Mouse (Mus musculus) forebrain, embryonic 16.5 days (tissue): ENCODE data around the gene Pcolce. TPM values are rescaled to one million over a fixed set of nuclear protein-coding genes. Genes with fewer than 3 reads are reported as not detected.

ENCODE experiments used
- ATAC-seq: fragments of 200-750 bp; cut with Nextera tagmentation; 2 replicates; pipeline ENCODE4 v1.8.0; 2017; ENCODE audit warnings: mild to moderate bottlenecking, moderate library complexity
- H3K27ac ChIP-seq: fragments of 300-500 bp; sonication (generic); 2 replicates; pipeline ENCODE4 v1.5.1; 2014; ENCODE audit warnings: low read length, control low read depth
- H3K27me3 ChIP-seq: fragments of 300-500 bp; sonication (generic); replicated peaks from 2 replicates; pipeline ENCODE4 v1.6.1; 2014; ENCODE audit warnings: low read length; ENCODE audit not compliant: control insufficient read depth, insufficient read depth
- H3K36me3 ChIP-seq: fragments of 300-500 bp; sonication (generic); 2 replicates; pipeline ENCODE4 v1.6.1; 2014; ENCODE audit not compliant: control insufficient read depth, insufficient read depth
- H3K4me1 ChIP-seq: fragments of 300-500 bp; sonication (generic); replicated peaks from 2 replicates; pipeline ENCODE4 v1.6.1; 2014; ENCODE audit warnings: low read length; ENCODE audit not compliant: control insufficient read depth, insufficient read depth
- H3K4me2 ChIP-seq: fragments of 300-500 bp; sonication (generic); 2 replicates; pipeline ENCODE4 v1.6.1; 2014; ENCODE audit warnings: mild to moderate bottlenecking, low read length, control low read depth
- H3K4me3 ChIP-seq: fragments of 300-500 bp; sonication (generic); replicated peaks from 2 replicates; pipeline ENCODE4 v1.5.1; 2014; ENCODE audit warnings: mild to moderate bottlenecking, low read length, control low read depth
- H3K9ac ChIP-seq: fragments of 300-500 bp; sonication (generic); replicated peaks from 2 replicates; pipeline ENCODE4 v1.6.1; 2014; ENCODE audit warnings: low read depth, low read length, control low read depth
- H3K9me3 ChIP-seq: fragments of 300-500 bp; sonication (generic); 2 replicates; pipeline ENCODE4 v1.6.1; 2016; ENCODE audit warnings: low read length; ENCODE audit not compliant: control insufficient read depth
- WGBS: fragments of 180-500 bp; shearing (Covaris S2); extraction: QIAGEN DNeasy Blood & Tissue Kit; methylation state at CpG from one replicate; pipeline ENCODE4 v1.1.7; 2014; 5-methylcytosine and 5-hydroxymethylcytosine counted together
- polyA plus RNA-seq: library from polyadenylated mRNA; unstranded; fragments of >200 nt; fragmentation: Nextera tagmentation; extraction: Ambion mirVana; gene quantifications from 2 replicates; pipeline ENCODE4 v1.2.1, GENCODE M21; 2015

The Pcolce gene
- polyA plus RNA-seq, 1 experiment from 2014 or later: 10.6 TPM

DNA sequence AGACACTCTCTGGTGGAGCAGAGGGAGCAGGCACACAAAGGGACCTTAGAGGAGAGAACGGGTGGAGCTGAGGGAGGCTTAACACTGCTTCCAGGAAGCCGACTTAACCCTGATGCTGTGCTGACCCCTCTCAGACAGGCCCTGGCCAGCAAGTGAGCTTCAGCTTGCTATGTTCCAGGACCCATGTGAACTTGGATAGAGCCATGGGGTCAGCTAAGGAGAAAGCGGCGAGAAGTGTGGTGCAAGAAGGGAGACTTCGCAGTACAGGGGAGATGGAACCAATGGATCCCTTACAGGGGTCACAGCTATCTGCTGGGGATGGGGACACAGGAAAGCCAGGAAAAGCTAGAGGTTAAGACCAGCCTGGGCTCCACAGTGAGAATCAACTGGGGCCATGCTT, 508 bp downstream of the Pcolce start:
- Histone ChIP-seq H3K27ac (no peak overlapping the region), H3K36me3 (no peaks in the 10 kb centered on the region), H3K4me3 (no peak overlapping the region), H3K9ac (no peak overlapping the region), H3K4me2 (no peak overlapping the region), H3K9me3 (no peaks in the 10 kb centered on the region), H3K27me3 (no peaks in the 10 kb centered on the region), H3K4me1 (no peaks in the 10 kb centered on the region)
- ATAC-seq: no peak
- 75% methylated on average over 5 of the region's 5 CpGs for WGBS

DNA sequence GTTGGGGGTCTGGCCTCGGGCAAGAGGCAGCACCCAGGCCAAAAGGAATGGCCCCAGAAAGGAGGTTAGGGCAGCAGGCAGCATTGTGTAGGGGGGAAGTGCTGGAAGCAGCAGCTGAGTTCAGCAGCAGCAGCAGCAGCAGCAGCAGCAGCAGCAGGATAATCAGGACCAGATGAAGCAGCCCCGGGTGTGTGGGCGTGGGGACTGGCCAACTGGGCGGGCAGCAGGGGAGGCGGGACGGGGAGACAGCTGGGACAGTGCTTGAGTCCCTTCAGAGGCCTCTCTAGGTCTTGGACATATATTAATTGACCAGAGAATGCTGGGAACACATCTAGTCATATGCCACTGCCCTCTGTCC, 2.4 kb downstream of the Pcolce start:
- Histone ChIP-seq H3K4me1 (0 out of 2 replicates have a peak, but pooled peaks cover 2% of the 10 kb centered on the region), H3K9ac (no peak overlapping the region), H3K4me3 (no peak overlapping the region), H3K9me3 (no peaks in the 10 kb centered on the region), H3K27me3 (no peaks in the 10 kb centered on the region; the same call in 1 of the 2 replicates), H3K4me2 (no peak overlapping the region), H3K36me3 (no peaks in the 10 kb centered on the region), H3K27ac (no peak overlapping the region)
- no peak for ATAC-seq
- WGBS: 33% methylated on average over 6 of the region's 6 CpGs

DNA sequence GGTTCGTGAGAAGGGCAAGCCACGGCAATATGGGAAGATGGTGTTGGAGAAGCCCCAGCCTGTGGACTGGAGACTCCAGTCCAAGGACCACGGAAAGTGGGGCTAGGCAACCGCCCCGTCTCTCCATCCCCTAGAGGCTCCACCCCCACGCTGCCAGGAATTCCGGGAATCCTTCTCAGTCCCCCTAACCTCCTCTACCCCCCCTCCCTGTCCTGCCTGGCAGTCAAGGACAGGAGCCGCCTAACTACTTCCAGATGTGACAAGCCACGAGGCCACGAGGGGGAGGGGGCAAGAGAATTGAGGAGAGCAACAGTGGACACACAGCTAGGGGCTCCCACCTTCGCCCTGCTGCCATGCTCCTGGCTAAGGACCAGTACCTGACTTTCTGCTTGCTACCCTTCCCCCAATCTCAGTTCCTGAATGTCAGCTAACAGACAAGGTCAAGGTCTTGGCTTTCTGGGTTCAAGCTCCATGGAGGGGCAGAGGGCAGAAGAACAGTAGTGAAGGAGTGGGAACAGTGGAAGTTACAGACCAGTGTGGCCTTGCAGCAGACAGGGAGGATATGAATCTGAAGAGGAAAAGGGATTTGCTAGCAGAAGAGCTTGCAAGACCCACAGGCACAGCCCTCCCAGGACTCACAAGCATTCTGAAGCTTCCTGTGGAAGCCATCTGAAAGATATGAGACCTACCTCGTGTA, 2.9 kb downstream of the Pcolce start:
- H3K4me3 ChIP-seq: no peak overlapping the region
- H3K9ac ChIP-seq: no peak overlapping the region
- 24% methylated on average over 11 of the region's 12 CpGs for WGBS
- no peaks in the 10 kb centered on the region for H3K9me3 ChIP-seq
- no peak overlapping the region for H3K27ac ChIP-seq
- H3K4me2 ChIP-seq: no peak overlapping the region
- H3K36me3 ChIP-seq: no peaks in the 10 kb centered on the region
- H3K27me3 ChIP-seq: no peaks in the 10 kb centered on the region; the same call in 1 of the 2 replicates
- H3K4me1 ChIP-seq: 0 out of 2 replicates have a peak, but pooled peaks cover 2% of the 10 kb centered on the region
- ATAC-seq: no peak

DNA sequence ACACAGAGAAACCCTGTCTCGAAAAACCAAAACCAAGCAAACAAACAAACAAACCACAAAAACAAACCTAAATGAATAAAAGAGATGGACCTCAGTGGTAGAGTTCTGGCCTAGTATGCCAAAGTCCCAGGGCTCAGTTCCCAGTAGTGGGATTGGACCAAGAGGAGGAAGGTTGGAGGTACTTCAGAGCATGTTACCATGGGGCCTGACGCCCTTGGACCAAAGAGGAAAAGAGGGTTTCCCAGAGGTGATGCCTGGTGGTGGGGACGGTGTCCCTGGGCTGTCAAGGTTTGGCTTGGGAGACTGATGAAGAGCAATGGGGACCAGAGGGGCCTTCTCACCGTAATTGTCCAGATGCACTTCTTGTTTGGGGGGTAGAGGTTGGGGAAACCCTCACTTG, 3.5 kb downstream of the Pcolce start:
- H3K9ac ChIP-seq: no peak overlapping the region
- WGBS: 80% methylated on average over 4 of the region's 4 CpGs
- no peak overlapping the region for H3K4me2 ChIP-seq
- 0 out of 2 replicates have a peak, but pooled peaks cover 2% of the 10 kb centered on the region for H3K4me1 ChIP-seq
- no peaks in the 10 kb centered on the region for H3K36me3 ChIP-seq
- no peak overlapping the region for H3K4me3 ChIP-seq
- no peaks in the 10 kb centered on the region for H3K9me3 ChIP-seq
- H3K27me3 ChIP-seq: no peaks in the 10 kb centered on the region; the same call in 1 of the 2 replicates
- H3K27ac ChIP-seq: no peak overlapping the region
- ATAC-seq: no peak

DNA sequence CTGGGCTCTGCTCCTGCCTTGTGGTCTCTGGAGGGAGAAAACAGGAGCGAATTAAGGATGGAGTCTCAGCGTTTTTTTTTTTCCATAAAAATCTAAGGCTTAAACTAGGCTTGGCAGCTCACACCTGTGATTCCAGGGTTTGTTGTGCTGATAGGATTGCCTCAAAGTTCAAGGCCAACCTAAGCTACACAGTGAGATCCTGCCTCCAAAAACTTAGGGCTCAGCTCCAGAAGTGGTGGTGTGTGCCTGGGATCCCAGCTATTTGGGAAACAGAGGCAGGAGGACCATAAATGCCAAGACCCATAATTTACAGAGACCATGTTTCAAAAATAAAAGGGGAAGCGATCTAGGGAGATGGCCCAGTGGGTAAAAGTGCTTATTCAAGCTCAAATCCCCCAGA, 4.3 kb downstream of the Pcolce start:
- H3K9ac ChIP-seq: no peak overlapping the region
- H3K36me3 ChIP-seq: no peaks in the 10 kb centered on the region
- H3K27ac ChIP-seq: no peak overlapping the region
- 0 out of 2 replicates have a peak, but pooled peaks cover 2% of the 10 kb centered on the region for H3K4me1 ChIP-seq
- H3K4me2 ChIP-seq: no peak overlapping the region
- no peaks in the 10 kb centered on the region; the same call in 1 of the 2 replicates for H3K27me3 ChIP-seq
- WGBS: 60% methylated on average over 3 of the region's 3 CpGs
- H3K9me3 ChIP-seq: no peaks in the 10 kb centered on the region
- ATAC-seq: no peak
- H3K4me3 ChIP-seq: no peak overlapping the region

DNA sequence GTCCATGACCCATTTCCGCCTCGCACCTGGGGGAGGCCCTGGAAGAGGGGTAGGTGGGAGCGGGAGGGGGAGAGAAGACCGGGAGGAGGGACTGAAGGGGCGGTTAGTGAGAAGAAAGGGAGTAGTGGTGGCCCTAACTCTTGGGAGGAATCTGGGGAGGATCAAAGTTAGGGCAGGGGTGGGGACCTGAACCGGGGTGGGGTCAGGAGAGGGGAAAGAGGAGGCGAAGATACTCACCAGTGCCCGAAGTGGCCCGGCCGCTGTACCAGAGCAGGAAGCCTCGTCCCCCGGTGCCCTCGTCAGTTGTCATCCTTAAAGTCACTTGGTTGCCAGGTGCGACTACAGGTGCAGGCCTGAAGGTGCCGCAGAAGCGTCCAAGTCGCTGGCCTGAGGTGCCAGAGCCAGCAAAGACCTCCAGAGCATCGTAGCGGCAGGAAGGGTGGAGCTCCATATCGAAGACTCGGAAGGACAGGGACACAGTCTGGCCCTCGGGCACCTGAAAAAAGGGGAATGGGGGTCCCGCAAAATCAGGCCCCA, 4.9 kb downstream of the Pcolce start:
- H3K4me1 ChIP-seq: 0 out of 2 replicates have a peak, but pooled peaks cover 2% of the 10 kb centered on the region
- 0 out of 2 replicates have a peak overlapping the region, but pooled peaks have one; percentile 3 for H3K9ac ChIP-seq
- no peak overlapping the region for H3K27ac ChIP-seq
- H3K36me3 ChIP-seq: no peaks in the 10 kb centered on the region
- no peak overlapping the region for H3K4me3 ChIP-seq
- no peaks in the 10 kb centered on the region for H3K9me3 ChIP-seq
- H3K27me3 ChIP-seq: no peaks in the 10 kb centered on the region; the same call in 1 of the 2 replicates
- peak overlapping the region; percentile 28 for H3K4me2 ChIP-seq
- no peak for ATAC-seq
- WGBS: 22% methylated on average over 23 of the region's 23 CpGs

DNA sequence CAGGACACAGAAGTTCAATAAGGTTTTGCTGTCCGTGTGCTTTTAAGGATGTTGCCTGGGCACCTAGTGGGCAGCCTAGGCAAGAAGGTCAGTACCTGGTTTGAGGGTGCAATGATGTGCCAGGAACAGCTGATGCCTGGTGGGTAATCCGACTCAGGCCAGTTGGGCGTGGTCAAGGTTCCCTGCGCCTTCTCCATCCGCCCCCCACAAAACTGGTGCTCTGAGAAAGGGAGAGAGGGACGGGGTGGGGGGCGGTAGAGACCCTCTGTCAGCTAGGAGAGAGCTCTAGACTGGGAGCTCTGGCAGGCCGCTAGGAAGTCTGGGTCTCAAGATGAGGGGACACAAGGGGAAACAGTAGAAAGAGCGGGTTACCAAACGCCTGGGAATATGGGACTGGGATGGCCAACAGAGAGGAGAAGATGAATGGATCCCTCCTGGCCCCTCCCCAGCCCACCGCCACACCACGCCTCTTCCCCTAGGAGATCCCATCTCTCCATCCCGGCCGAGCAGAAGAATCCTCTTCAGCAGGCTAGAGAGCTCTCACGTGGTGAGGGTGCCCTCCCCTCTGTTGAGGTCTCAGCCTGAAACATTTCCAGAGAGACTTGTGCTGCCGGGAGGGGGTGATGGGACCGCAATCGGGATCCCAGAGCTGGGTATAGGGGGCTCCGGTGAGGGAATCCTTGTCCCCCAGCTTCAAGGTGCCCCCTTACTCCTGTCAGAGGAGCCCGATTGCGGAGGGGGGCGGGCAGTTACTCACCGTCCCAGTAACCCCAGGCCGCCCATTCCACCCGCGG, 5.5 kb downstream of the Pcolce start:
- no peaks in the 10 kb centered on the region for H3K9me3 ChIP-seq
- H3K27me3 ChIP-seq: no peaks in the 10 kb centered on the region; the same call in 1 of the 2 replicates
- peaks cover 2% of the 10 kb centered on the region; the same call in 1 of the 2 replicates for H3K4me1 ChIP-seq
- H3K36me3 ChIP-seq: no peaks in the 10 kb centered on the region
- H3K4me2 ChIP-seq: peak overlapping the region; percentile 28
- no peak overlapping the region for H3K4me3 ChIP-seq
- no peak for ATAC-seq
- H3K27ac ChIP-seq: no peak overlapping the region
- 11% methylated on average over 24 of the region's 26 CpGs for WGBS
- 0 out of 2 replicates have a peak overlapping the region, but pooled peaks have one; percentile 3 for H3K9ac ChIP-seq

DNA sequence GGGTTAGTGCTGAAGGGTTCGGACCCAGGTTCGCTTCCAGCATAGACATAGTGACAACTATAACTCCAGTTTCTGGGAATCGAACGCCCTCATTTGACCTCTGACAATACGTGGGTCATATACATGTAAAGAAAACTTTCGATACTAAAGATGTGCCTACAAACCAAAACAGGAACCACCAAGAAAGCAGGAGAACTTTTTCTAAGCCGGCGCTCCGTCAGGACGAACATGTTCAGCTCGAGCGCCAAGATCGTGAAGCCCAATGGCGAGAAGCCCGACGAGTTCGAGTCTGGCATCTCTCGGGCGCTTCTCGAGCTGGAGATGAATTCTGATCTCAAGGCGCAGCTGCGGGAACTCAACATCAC, 12.2 kb downstream of the Pcolce start:
- H3K4me1 ChIP-seq: peaks cover 27% of the 10 kb centered on the region
- peak overlapping the region; percentile 65 for H3K4me3 ChIP-seq
- no peaks in the 10 kb centered on the region for H3K27me3 ChIP-seq
- no peak for ATAC-seq
- H3K36me3 ChIP-seq: no peaks in the 10 kb centered on the region
- no peaks in the 10 kb centered on the region for H3K9me3 ChIP-seq
- H3K4me2 ChIP-seq: peak overlapping the region; percentile 61
- WGBS: under 1% methylated on average over 22 of the region's 22 CpGs
- H3K27ac ChIP-seq: no peak overlapping the region
- peak overlapping the region; percentile 20 for H3K9ac ChIP-seq
